11 mouse cellular contexts compared by ENCODE assay signal in the genomic region with DNA sequence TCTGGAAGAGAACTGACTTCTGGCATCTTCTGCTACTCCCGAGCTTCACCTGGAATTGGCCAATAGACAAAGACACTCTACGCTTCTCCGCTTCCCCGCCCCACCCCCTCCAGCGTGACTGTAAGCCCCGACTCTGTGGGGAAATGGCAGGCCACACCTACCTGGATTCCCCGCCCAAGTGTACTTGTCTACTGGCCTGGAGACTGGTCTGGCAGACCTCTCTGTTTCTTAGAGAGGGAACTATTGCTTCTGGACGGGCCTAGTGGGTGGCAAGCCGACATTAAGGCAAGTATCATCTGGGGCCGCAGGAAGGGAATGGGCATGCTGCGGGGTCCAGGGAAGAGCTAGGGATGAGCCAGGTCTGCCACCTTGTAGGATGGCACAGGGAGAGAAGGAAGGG. TPM values are rescaled to one million over a fixed set of nuclear protein-coding genes. Genes with fewer than 3 reads are reported as not detected.
DNase-seq lines count a peak whose midpoint lies in the region; ATAC-seq and TF ChIP-seq lines count a peak whose summit lies in the region.
"Had no signal": no experiment of that assay in that cellular context is flagged by ENCODE, and none has a peak within 500 bp of the region (broad histone marks: within the 10 kb centered on the region; RNA-seq: fewer than 3 reads in every experiment).

A gene (plus strand): TSS at position 214 of the 400 bp plus-strand sequence.

- TF ChIP-seq CTCF in small intestine, adult 2 months (IDR thresholded peaks at IDR 0.05; ENCODE audit: extremely low read depth, insufficient read length, insufficient replicate concordance, low read depth, low read length), result no peak

- no peaks in the 10 kb centered on the region for H3K36me3 ChIP-seq in kidney, embryonic 16.5 days (ENCODE audit: insufficient read depth, low read length)
- H3K36me3 ChIP-seq in liver, embryonic 12.5 days, result peaks cover 5% of the 10 kb centered on the region
- peaks cover 3% of the 10 kb centered on the region for H3K36me3 ChIP-seq in small intestine, adult 2 months (ENCODE audit: control insufficient read depth, insufficient read depth, low read length)

- H3K27ac ChIP-seq in kidney, embryonic 16.5 days (ENCODE audit: low read length), result peak within 1 kb of the TSS; percentile 73; the same call in 1 of the 2 replicates
- peak within 1 kb of the TSS; percentile 59 for H3K27ac ChIP-seq in liver, embryonic 12.5 days
- peak within 1 kb of the TSS; percentile 87 for H3K27ac ChIP-seq in small intestine, adult 2 months (ENCODE audit: insufficient read depth, low read depth, low read length)

- 0 out of 2 replicates have a peak within 1 kb of the TSS, but pooled peaks have one; percentile 2 for H3K4me3 ChIP-seq in kidney, embryonic 16.5 days (ENCODE audit: low read length)
- H3K4me3 ChIP-seq in liver, embryonic 12.5 days, result peak within 1 kb of the TSS; percentile 38
- H3K4me3 ChIP-seq in small intestine, adult 2 months (ENCODE audit: low read depth, low read length), result peak within 1 kb of the TSS; percentile 69

- no peak within 1 kb of the TSS for H3K9ac ChIP-seq in kidney, embryonic 16.5 days (replicated peaks; ENCODE audit: low read length)
- peak within 1 kb of the TSS; percentile 56 for H3K9ac ChIP-seq in liver, embryonic 12.5 days

- peak within 1 kb of the TSS; percentile 14; the same call in 1 of the 2 replicates for H3K4me2 ChIP-seq in kidney, embryonic 16.5 days (replicated peaks; ENCODE audit: low read depth, low read length)
- H3K4me2 ChIP-seq in liver, embryonic 12.5 days, result peak within 1 kb of the TSS; percentile 61

- peak; percentile 80 for TF ChIP-seq POLR2A in small intestine, adult 2 months (IDR thresholded peaks at IDR 0.05; ENCODE audit: low read depth, low read length)

- peak; percentile 36; the same call in 1 of the 2 replicates for ATAC-seq in kidney, embryonic 16.5 days (ENCODE audit: low FRiP score, low TSS enrichment)
- ATAC-seq in activated CD4-positive, CD25-positive, alpha-beta regulatory T cell, adult 4 months, result no peak
- peak; percentile 28 for ATAC-seq in liver, embryonic 12.5 days
- no peak for ATAC-seq in megakaryocyte-erythroid progenitor cell, adult 5-6 weeks (replicated peaks; ENCODE audit: low FRiP score, low TSS enrichment, poor library complexity, severe bottlenecking)

- WGBS in kidney, embryonic 16.5 days, result 58% methylated on average over 11 of the region's 11 CpGs
- WGBS in liver, embryonic 12.5 days (ENCODE audit: insufficient replicate concordance), result 46% methylated on average over 11 of the region's 11 CpGs
- 16% methylated on average over 11 of the region's 11 CpGs for WGBS in small intestine, adult 2 months

- H3K9me3 ChIP-seq in kidney, embryonic 16.5 days (ENCODE audit: low read length), result no peaks in the 10 kb centered on the region
- no peaks in the 10 kb centered on the region for H3K9me3 ChIP-seq in liver, embryonic 12.5 days (replicated peaks)

- no peak for DNase-seq in kidney, adult 9 months
- DNase-seq in spleen, postnatal 14 days (ENCODE audit: low spot score in 2 of 2), result no peak
- no peak for DNase-seq in adrenal gland, adult 2 months
- DNase-seq: heart, postnatal 4 days; layer of hippocampus, adult 9-11 months; thymus, postnatal 14 days had no signal

- H3K4me1 ChIP-seq in kidney, embryonic 16.5 days (ENCODE audit: insufficient read depth, low read length), result peaks cover 8% of the 10 kb centered on the region; the same call in 1 of the 2 replicates
- H3K4me1 ChIP-seq in liver, embryonic 12.5 days, result peaks cover 77% of the 10 kb centered on the region
- peaks cover 23% of the 10 kb centered on the region for H3K4me1 ChIP-seq in small intestine, adult 2 months (ENCODE audit: control insufficient read depth, insufficient read depth, insufficient read length, low read length)

- H3K27me3 ChIP-seq in kidney, embryonic 16.5 days (ENCODE audit: insufficient read depth, low read length), result no peaks in the 10 kb centered on the region
- no peaks in the 10 kb centered on the region; the same call in 1 of the 2 replicates for H3K27me3 ChIP-seq in liver, embryonic 12.5 days (replicated peaks)
- no peaks in the 10 kb centered on the region for H3K27me3 ChIP-seq in small intestine, adult 2 months (ENCODE audit: control insufficient read depth, insufficient read depth, low read length)

RNA-seq across cellular contexts. Expression of the gene that starts here (rescaled TPM):
- polyA plus RNA-seq in kidney, embryonic 16.5 days (2015; fragmentation: Nextera tagmentation; extraction: Ambion mirVana), result 8.3 and 8.8 TPM in 2 replicates
- polyA plus RNA-seq in activated CD4-positive, CD25-positive, alpha-beta regulatory T cell, adult 4 months (2017; shearing (Covaris generic)), result 10 to 100 TPM; 19.0 to 19.1 TPM
- polyA plus RNA-seq in liver, embryonic 12.5 days (2016; fragmentation: Nextera tagmentation; extraction: Ambion mirVana), result 2.6 and 3.4 TPM in 2 replicates
- polyA plus RNA-seq in small intestine, adult 2 months (2012; rRNA removed), result 52.1 and 88.3 TPM in 2 replicates
- total RNA-seq in adrenal gland, adult 2 months (2021), result not detected
- polyA plus RNA-seq in adrenal gland, adult 2 months (2012; rRNA removed), result not detected in 2 replicates
- 4.2 and 7.1 TPM in 2 replicates for total RNA-seq in megakaryocyte-erythroid progenitor cell, adult 5-6 weeks (2014; fragmentation: Nextera tagmentation)
- 5.1 and 5.7 TPM in 2 replicates for total RNA-seq in megakaryocyte-erythroid progenitor cell, adult 5-6 weeks (2017)

Comparison
In these comparisons a context has a peak if more than half of its experiments do, and no peak if none do; other contexts are left out.
1. RNA of the gene that starts here (total RNA-seq): 4.2 to 7.1 TPM in megakaryocyte-erythroid progenitor cell, adult 5-6 weeks; not detected in adrenal gland, adult 2 months; every median in the first group is over 4 times any median in the second.
2. ATAC-seq: peak in kidney, embryonic 16.5 days (single experiment) and liver, embryonic 12.5 days (single experiment); none in activated CD4-positive, CD25-positive, alpha-beta regulatory T cell, adult 4 months (single experiment) and megakaryocyte-erythroid progenitor cell, adult 5-6 weeks (single experiment).
3. H3K4me3 ChIP-seq: peak in every context shown above with its lines; median percentile 69 in small intestine, adult 2 months; 38 in liver, embryonic 12.5 days; 2 in kidney, embryonic 16.5 days.
4. Peak in every context shown above with its lines, with median percentiles within 50 percentile points of each other: H3K27ac ChIP-seq.